Comparison of ENCODE assay signal across 31 mouse cellular contexts in genomic region chr15:12757757-12758156, GRCm38 (mm10). TPM values are rescaled to one million over a fixed set of nuclear protein-coding genes. Genes with fewer than 3 reads are reported as not detected.
"Had no signal": no experiment of that assay in that cellular context is flagged by ENCODE, and none has a peak within 500 bp of the region (broad histone marks: within the 10 kb centered on the region; RNA-seq: fewer than 3 reads in every experiment).

No protein-coding gene starts in this region.

- DNase-seq: left cerebral cortex, postnatal 4 days; liver; liver, embryonic 13.5 days; liver, postnatal 0 days; lung, adult 18-20 months; lung, adult 2 months; lung, postnatal 14 days; lung, postnatal 36 days; lung, postnatal 4 days had no signal

- H3K4me3 ChIP-seq: limb, embryonic 10.5 days; limb, embryonic 12.5 days; limb, embryonic 13.5 days; limb, embryonic 15.5 days; liver, embryonic 12.5 days; liver, embryonic 13.5 days; liver, embryonic 15.5 days; lung, embryonic 15.5 days; megakaryocyte, embryonic 14.5 days; midbrain, embryonic 10.5 days; midbrain, embryonic 12.5 days; midbrain, embryonic 13.5 days; midbrain, embryonic 15.5 days; myocyte; neural tube, embryonic 12.5 days; neural tube, embryonic 13.5 days had no signal

- H3K4me1 ChIP-seq: liver, embryonic 12.5 days; liver, embryonic 13.5 days; liver, embryonic 15.5 days; megakaryocyte, embryonic 14.5 days; midbrain, embryonic 12.5 days; midbrain, embryonic 13.5 days; midbrain, embryonic 15.5 days had no signal

- ATAC-seq: liver, embryonic 12.5 days; liver, postnatal 0 days; lung, postnatal 0 days; midbrain, embryonic 13.5 days; midbrain, embryonic 15.5 days; midbrain, embryonic 16.5 days had no signal

- H3K4me2 ChIP-seq: limb, embryonic 12.5 days; limb, embryonic 13.5 days; limb, embryonic 15.5 days; liver, embryonic 11.5 days; liver, embryonic 12.5 days; liver, embryonic 13.5 days; liver, embryonic 15.5 days; lung, embryonic 14.5 days; lung, embryonic 15.5 days; midbrain, embryonic 11.5 days; midbrain, embryonic 12.5 days; midbrain, embryonic 13.5 days; midbrain, embryonic 15.5 days; neural tube, embryonic 12.5 days; neural tube, embryonic 13.5 days had no signal

- H3K9ac ChIP-seq: limb, embryonic 12.5 days; limb, embryonic 13.5 days; limb, embryonic 15.5 days; liver, embryonic 12.5 days; liver, embryonic 13.5 days; liver, embryonic 14.5 days; liver, embryonic 15.5 days; liver, postnatal 0 days; lung, embryonic 14.5 days; lung, embryonic 15.5 days; midbrain, embryonic 12.5 days; midbrain, embryonic 13.5 days; midbrain, embryonic 15.5 days; neural tube, embryonic 12.5 days; neural tube, embryonic 13.5 days had no signal

- H3K27me3 ChIP-seq: limb, embryonic 13.5 days; limb, embryonic 15.5 days; liver, embryonic 13.5 days; liver, embryonic 15.5 days; midbrain, embryonic 12.5 days; midbrain, embryonic 13.5 days; midbrain, embryonic 15.5 days; neural tube, embryonic 12.5 days; neural tube, embryonic 13.5 days had no signal

- H3K9me3 ChIP-seq: limb, embryonic 10.5 days; limb, embryonic 12.5 days; limb, embryonic 13.5 days; limb, embryonic 15.5 days; liver, embryonic 12.5 days; liver, embryonic 13.5 days; liver, embryonic 15.5 days; lung, embryonic 15.5 days; megakaryocyte, embryonic 14.5 days; midbrain, embryonic 10.5 days; midbrain, embryonic 12.5 days; midbrain, embryonic 13.5 days; midbrain, embryonic 15.5 days; neural tube, embryonic 12.5 days; neural tube, embryonic 13.5 days had no signal

- H3K36me3 ChIP-seq: limb, embryonic 10.5 days; limb, embryonic 12.5 days; limb, embryonic 13.5 days; limb, embryonic 15.5 days; liver, embryonic 12.5 days; liver, embryonic 13.5 days; liver, embryonic 15.5 days; lung, embryonic 15.5 days; midbrain, embryonic 10.5 days; midbrain, embryonic 12.5 days; midbrain, embryonic 13.5 days; midbrain, embryonic 15.5 days; neural tube, embryonic 12.5 days; neural tube, embryonic 13.5 days had no signal

- H3K27ac ChIP-seq: limb, embryonic 10.5 days; limb, embryonic 12.5 days; limb, embryonic 13.5 days; limb, embryonic 15.5 days; liver, embryonic 12.5 days; liver, embryonic 13.5 days; liver, embryonic 14.5 days; liver, embryonic 15.5 days; lung, embryonic 15.5 days; macrophage; midbrain, embryonic 10.5 days; midbrain, embryonic 12.5 days; midbrain, embryonic 13.5 days; midbrain, embryonic 15.5 days; neural tube, embryonic 12.5 days; neural tube, embryonic 13.5 days had no signal

RNA-seq across cellular contexts. Expression of gene Pdzd2, which starts 18.0 kb away (rescaled TPM):
- polyA plus RNA-seq: macrophage had no signal
